Mouse (Mus musculus) activated CD4-positive, CD25-positive, alpha-beta regulatory T cell, adult 4 months (primary cell): ENCODE data around the gene Plbd1. TPM values are rescaled to one million over a fixed set of nuclear protein-coding genes. Genes with fewer than 3 reads are reported as not detected.

Experiments
- ATAC-seq: one replicate; pipeline ENCODE4 v1.8.0; 2017
- polyA plus RNA-seq, 2 experiments: library from polyadenylated mRNA; unstranded; fragments of 100-300 nt; shearing (Covaris generic); gene quantifications; one replicate each; pipeline ENCODE4 v1.2.1; 2017

Plbd1 gene
- polyA plus RNA-seq: under 1 TPM; 0.83 to 0.97 TPM

GRCm38 (mm10) chr6:136661706-136662016 lies at the start of gene Plbd1:
Plbd1 (minus strand) TSS chr6:136661928.
- no peak for ATAC-seq

- ATAC-seq: no peak
Observed at GRCm38 (mm10) chr6:136710408-136710807, 48.7 kb upstream of the Plbd1 start.

- no peak for ATAC-seq
Observed at GRCm38 (mm10) chr6:136708597-136708996, 46.9 kb upstream of the Plbd1 start.

- no peak for ATAC-seq
Observed at GRCm38 (mm10) chr6:136701878-136702277, 40.1 kb upstream of the Plbd1 start.

- no peak for ATAC-seq
Observed at GRCm38 (mm10) chr6:136701185-136701584, 39.5 kb upstream of the Plbd1 start.

- ATAC-seq: no peak
Observed at GRCm38 (mm10) chr6:136691314-136691713, 29.6 kb upstream of the Plbd1 start.

- ATAC-seq: no peak
Observed at GRCm38 (mm10) chr6:136690527-136690926, 28.8 kb upstream of the Plbd1 start.

GRCm38 (mm10) chr6:136689790-136690413 lies 28.2 kb upstream of the Plbd1 start:
- ATAC-seq: peak; percentile 94

GRCm38 (mm10) chr6:136685433-136685832 lies 23.7 kb upstream of the Plbd1 start:
- no peak for ATAC-seq

GRCm38 (mm10) chr6:136683410-136684334 lies 21.9 kb upstream of the Plbd1 start:
- ATAC-seq: no peak

GRCm38 (mm10) chr6:136679381-136679780 lies 17.7 kb upstream of the Plbd1 start:
- no peak for ATAC-seq

GRCm38 (mm10) chr6:136674935-136675334 lies 13.2 kb upstream of the Plbd1 start:
- no peak for ATAC-seq

GRCm38 (mm10) chr6:136672467-136672866 lies 10.7 kb upstream of the Plbd1 start:
- no peak for ATAC-seq

GRCm38 (mm10) chr6:136669274-136669673 lies 7.5 kb upstream of the Plbd1 start:
- ATAC-seq: no peak

GRCm38 (mm10) chr6:136668266-136668986 lies 6.7 kb upstream of the Plbd1 start:
- no peak for ATAC-seq

GRCm38 (mm10) chr6:136662063-136662462 lies 335 bp upstream of the Plbd1 start:
- ATAC-seq: no peak

GRCm38 (mm10) chr6:136660831-136661705 lies 660 bp downstream of the Plbd1 start:
- no peak for ATAC-seq

- ATAC-seq: no peak
Observed at GRCm38 (mm10) chr6:136659226-136659625, 2.5 kb downstream of the Plbd1 start.

GRCm38 (mm10) chr6:136658303-136658702 lies 3.4 kb downstream of the Plbd1 start:
- ATAC-seq: no peak

GRCm38 (mm10) chr6:136655786-136656185 lies 5.9 kb downstream of the Plbd1 start:
- no peak for ATAC-seq

- no peak for ATAC-seq
Observed at GRCm38 (mm10) chr6:136654470-136654869, 7.3 kb downstream of the Plbd1 start.

GRCm38 (mm10) chr6:136653331-136653730 lies 8.4 kb downstream of the Plbd1 start:
- ATAC-seq: no peak
